ENCODE assay signal across 12 mouse cellular contexts in the genomic region with DNA sequence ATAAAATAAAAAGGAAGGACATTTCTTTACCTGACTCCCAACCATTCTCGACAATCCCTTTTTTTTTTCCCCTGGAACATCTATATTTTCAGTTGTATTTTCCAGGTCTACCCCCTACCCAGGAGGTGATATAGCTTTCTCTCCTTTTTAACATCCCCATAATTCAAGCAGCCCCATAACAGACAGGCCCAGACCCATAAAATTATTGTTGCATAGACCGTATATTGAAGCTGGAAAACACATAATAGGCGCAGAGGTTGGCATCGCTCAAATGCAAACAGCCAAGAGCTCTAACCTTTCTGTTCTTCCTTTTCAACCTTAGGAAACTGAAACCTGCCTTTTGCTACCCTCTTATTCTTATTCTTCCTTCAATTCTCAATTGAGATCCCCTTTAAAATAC.
DNase-seq lines count a peak whose midpoint lies in the region; ATAC-seq and TF ChIP-seq lines count a peak whose summit lies in the region.
"Had no signal": no experiment of that assay in that cellular context is flagged by ENCODE, and none has a peak within 500 bp of the region (broad histone marks: within the 10 kb centered on the region; RNA-seq: fewer than 3 reads in every experiment).

No protein-coding gene starts in this region.

- DNase-seq in forebrain, embryonic 10.5 days (ENCODE audit: extremely low spot score, low spot score), result no peak
- DNase-seq in forebrain, embryonic 14.5 days (ENCODE audit: low spot score), result no peak
- DNase-seq in ovary, postnatal 36 days (ENCODE audit: low spot score), result no peak
- DNase-seq in cerebellum, adult 2 months, result no peak
- no peak for DNase-seq in right cerebral cortex, postnatal 14 days
- DNase-seq in stomach, postnatal 0 days (ENCODE audit: low spot score), result no peak
- DNase-seq: adrenal gland, postnatal 14 days; heart, adult 2 months; lung, adult 2 months had no signal

- WGBS in forebrain, embryonic 10.5 days, result 85% methylated on average over 4 of the region's 4 CpGs
- WGBS in forebrain, embryonic 14.5 days, result 35% methylated on average over 4 of the region's 4 CpGs
- WGBS in hindbrain, embryonic 15.5 days, result 31% methylated on average over 4 of the region's 4 CpGs
- 45% methylated on average over 4 of the region's 4 CpGs for WGBS in midbrain, embryonic 16.5 days
- 78% methylated on average over 4 of the region's 4 CpGs for WGBS in cerebellum, adult 2 months
- 89% methylated on average over 4 of the region's 4 CpGs for WGBS in stomach, postnatal 0 days

- no peak for TF ChIP-seq POLR2A in cerebellum, adult 2 months (IDR thresholded peaks at IDR 0.05; ENCODE audit: borderline replicate concordance, insufficient read depth, low read length)

- TF ChIP-seq EP300 in stomach, postnatal 0 days (optimal IDR thresholded peaks at IDR 0.05), result no peak

- peak overlapping the region; percentile 78 for H3K27ac ChIP-seq in forebrain, embryonic 10.5 days
- peak overlapping the region; percentile 93 for H3K27ac ChIP-seq in forebrain, embryonic 14.5 days (ENCODE audit: low read depth, low read length)
- peak overlapping the region; percentile 92 for H3K27ac ChIP-seq in hindbrain, embryonic 15.5 days (replicated peaks)
- peak overlapping the region; percentile 94 for H3K27ac ChIP-seq in midbrain, embryonic 16.5 days (ENCODE audit: low read length)
- H3K27ac ChIP-seq in cerebellum, adult 2 months (ENCODE audit: insufficient read depth, low read length), result no peak overlapping the region
- no peak overlapping the region for H3K27ac ChIP-seq in stomach, postnatal 0 days (replicated peaks)
- H3K27ac ChIP-seq: heart, adult 2 months; macrophage had no signal

- peak overlapping the region; percentile 40; the same call in 1 of the 2 replicates for H3K4me3 ChIP-seq in forebrain, embryonic 10.5 days
- peak overlapping the region; percentile 34; the same call in 1 of the 2 replicates for H3K4me3 ChIP-seq in forebrain, embryonic 14.5 days (ENCODE audit: low read depth, low read length)
- H3K4me3 ChIP-seq in hindbrain, embryonic 15.5 days, result peak overlapping the region; percentile 39; the same call in 1 of the 2 replicates
- H3K4me3 ChIP-seq in midbrain, embryonic 16.5 days (ENCODE audit: low read depth, low read length), result peak overlapping the region; percentile 40
- no peak overlapping the region for H3K4me3 ChIP-seq in cerebellum, adult 2 months (replicated peaks; ENCODE audit: insufficient read depth, low read depth, low read length)
- no peak overlapping the region for H3K4me3 ChIP-seq in stomach, postnatal 0 days (ENCODE audit: low read depth, low read length)
- H3K4me3 ChIP-seq: heart, adult 2 months had no signal

- TF ChIP-seq CTCF in cerebellum, adult 2 months (IDR thresholded peaks at IDR 0.05; ENCODE audit: borderline replicate concordance, insufficient read depth, low read depth, low read length), result no peak
- no peak for TF ChIP-seq CTCF in stomach, postnatal 0 days (IDR thresholded peaks at IDR 0.05; ENCODE audit: low read depth)

- H3K36me3 ChIP-seq in forebrain, embryonic 10.5 days (replicated peaks), result no peaks in the 10 kb centered on the region; the same call in 1 of the 2 replicates
- H3K36me3 ChIP-seq in forebrain, embryonic 14.5 days (ENCODE audit: control insufficient read depth, insufficient read depth, low read length), result peaks cover 18% of the 10 kb centered on the region
- 0 out of 2 replicates have a peak, but pooled peaks cover 3% of the 10 kb centered on the region for H3K36me3 ChIP-seq in hindbrain, embryonic 15.5 days
- peaks cover 2% of the 10 kb centered on the region; the same call in 1 of the 2 replicates for H3K36me3 ChIP-seq in midbrain, embryonic 16.5 days (ENCODE audit: control insufficient read depth, insufficient read depth, low read length)
- H3K36me3 ChIP-seq in stomach, postnatal 0 days (ENCODE audit: control insufficient read depth, insufficient read depth, low read length), result no peaks in the 10 kb centered on the region

- H3K27me3 ChIP-seq in forebrain, embryonic 10.5 days (ENCODE audit: poor library complexity, severe bottlenecking), result no peaks in the 10 kb centered on the region
- H3K27me3 ChIP-seq in forebrain, embryonic 14.5 days (replicated peaks; ENCODE audit: control insufficient read depth, insufficient read depth, low read length), result no peaks in the 10 kb centered on the region
- H3K27me3 ChIP-seq in hindbrain, embryonic 15.5 days, result no peaks in the 10 kb centered on the region
- H3K27me3 ChIP-seq in midbrain, embryonic 16.5 days (ENCODE audit: control insufficient read depth, insufficient read depth, low read depth, low read length), result no peaks in the 10 kb centered on the region
- no peaks in the 10 kb centered on the region for H3K27me3 ChIP-seq in cerebellum, adult 2 months (ENCODE audit: control insufficient read depth, insufficient read depth, low read length)
- H3K27me3 ChIP-seq in stomach, postnatal 0 days (ENCODE audit: control insufficient read depth, insufficient read depth, low read length), result no peaks in the 10 kb centered on the region

- peak overlapping the region; percentile 64 for H3K9ac ChIP-seq in forebrain, embryonic 14.5 days (ENCODE audit: low read length)
- peak overlapping the region; percentile 46 for H3K9ac ChIP-seq in hindbrain, embryonic 15.5 days
- H3K9ac ChIP-seq in midbrain, embryonic 16.5 days (ENCODE audit: low read depth, low read length), result peak overlapping the region; percentile 52
- no peak overlapping the region for H3K9ac ChIP-seq in stomach, postnatal 0 days (ENCODE audit: low read length)

- H3K9me3 ChIP-seq in forebrain, embryonic 10.5 days, result no peaks in the 10 kb centered on the region
- no peaks in the 10 kb centered on the region for H3K9me3 ChIP-seq in forebrain, embryonic 14.5 days (replicated peaks; ENCODE audit: control insufficient read depth, low read length)
- no peaks in the 10 kb centered on the region for H3K9me3 ChIP-seq in hindbrain, embryonic 15.5 days
- no peaks in the 10 kb centered on the region for H3K9me3 ChIP-seq in midbrain, embryonic 16.5 days (replicated peaks; ENCODE audit: control insufficient read depth, low read length, poor library complexity, severe bottlenecking)
- H3K9me3 ChIP-seq in stomach, postnatal 0 days (ENCODE audit: control insufficient read depth, low read length), result no peaks in the 10 kb centered on the region

- peak overlapping the region; percentile 59 for H3K4me2 ChIP-seq in forebrain, embryonic 14.5 days (ENCODE audit: low read length)
- H3K4me2 ChIP-seq in hindbrain, embryonic 15.5 days, result peak overlapping the region; percentile 61
- peak overlapping the region; percentile 66 for H3K4me2 ChIP-seq in midbrain, embryonic 16.5 days (ENCODE audit: low read length)
- no peak overlapping the region for H3K4me2 ChIP-seq in stomach, postnatal 0 days (replicated peaks; ENCODE audit: low read depth)

- ATAC-seq in forebrain, embryonic 14.5 days, result peak; percentile 24
- no peak; the same call in 1 of the 2 replicates for ATAC-seq in hindbrain, embryonic 15.5 days (ENCODE audit: low FRiP score, low read depth)
- peak; percentile 15; the same call in 1 of the 2 replicates for ATAC-seq in midbrain, embryonic 16.5 days
- ATAC-seq in stomach, postnatal 0 days (ENCODE audit: low FRiP score, low TSS enrichment), result no peak

- peaks cover 31% of the 10 kb centered on the region for H3K4me1 ChIP-seq in forebrain, embryonic 10.5 days
- H3K4me1 ChIP-seq in forebrain, embryonic 14.5 days (ENCODE audit: control insufficient read depth, insufficient read depth, low read length), result peaks cover 30% of the 10 kb centered on the region
- peaks cover 36% of the 10 kb centered on the region for H3K4me1 ChIP-seq in hindbrain, embryonic 15.5 days (replicated peaks)
- H3K4me1 ChIP-seq in midbrain, embryonic 16.5 days (ENCODE audit: control insufficient read depth, insufficient read depth, low read length), result peaks cover 46% of the 10 kb centered on the region
- H3K4me1 ChIP-seq in cerebellum, adult 2 months (ENCODE audit: control insufficient read depth, insufficient read depth, low read length), result peaks cover 7% of the 10 kb centered on the region; the same call in 1 of the 2 replicates
- no peaks in the 10 kb centered on the region for H3K4me1 ChIP-seq in stomach, postnatal 0 days (replicated peaks; ENCODE audit: control insufficient read depth, insufficient read depth)

Comparison
In these comparisons a context has a peak if more than half of its experiments do, and no peak if none do; other contexts are left out.
1. H3K27ac ChIP-seq: peak in forebrain, embryonic 10.5 days (single experiment), forebrain, embryonic 14.5 days (single experiment), hindbrain, embryonic 15.5 days (single experiment) and midbrain, embryonic 16.5 days (single experiment); none in cerebellum, adult 2 months (single experiment) and stomach, postnatal 0 days (single experiment).
2. H3K4me3 ChIP-seq: peak in forebrain, embryonic 10.5 days (single experiment), forebrain, embryonic 14.5 days (single experiment), hindbrain, embryonic 15.5 days (single experiment) and midbrain, embryonic 16.5 days (single experiment); none in cerebellum, adult 2 months (single experiment) and stomach, postnatal 0 days (single experiment).
3. ATAC-seq: peak in forebrain, embryonic 14.5 days (single experiment) and midbrain, embryonic 16.5 days (single experiment); none in hindbrain, embryonic 15.5 days (single experiment) and stomach, postnatal 0 days (single experiment).